Mouse (Mus musculus) CD8-positive naive resting alpha-beta T cell, adult 2 months (primary cell): ENCODE data around the gene Cdc14a.

Experiments
- DNase-seq, 2 experiments: peaks; one replicate each; pipeline ENCODE4 v3.0.0; 2022; ENCODE audit warnings: low read depth in 2 of 2, low spot score in 2 of 2

The Cdc14a gene

DNA sequence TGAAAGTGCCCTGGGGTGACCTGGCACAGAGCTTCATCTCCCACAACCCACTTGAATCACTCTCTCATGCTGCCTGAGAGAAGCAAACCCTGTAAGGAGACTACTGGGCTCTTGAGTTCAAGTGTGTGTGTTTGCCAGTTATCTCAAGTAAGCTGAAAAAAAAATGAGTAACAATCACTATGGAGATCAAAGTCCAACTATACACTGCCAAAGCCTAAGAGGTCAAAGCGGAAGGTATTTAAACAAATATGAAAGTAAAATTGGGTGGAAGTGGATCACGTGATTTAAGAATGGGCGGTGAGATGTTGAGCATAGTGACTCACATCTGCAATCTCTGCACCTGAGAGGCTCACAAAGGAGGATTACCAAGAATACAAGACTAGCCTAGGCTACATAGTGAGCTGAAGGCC lies 9.4 kb downstream of the Cdc14a start:
- no peak for DNase-seq

DNA sequence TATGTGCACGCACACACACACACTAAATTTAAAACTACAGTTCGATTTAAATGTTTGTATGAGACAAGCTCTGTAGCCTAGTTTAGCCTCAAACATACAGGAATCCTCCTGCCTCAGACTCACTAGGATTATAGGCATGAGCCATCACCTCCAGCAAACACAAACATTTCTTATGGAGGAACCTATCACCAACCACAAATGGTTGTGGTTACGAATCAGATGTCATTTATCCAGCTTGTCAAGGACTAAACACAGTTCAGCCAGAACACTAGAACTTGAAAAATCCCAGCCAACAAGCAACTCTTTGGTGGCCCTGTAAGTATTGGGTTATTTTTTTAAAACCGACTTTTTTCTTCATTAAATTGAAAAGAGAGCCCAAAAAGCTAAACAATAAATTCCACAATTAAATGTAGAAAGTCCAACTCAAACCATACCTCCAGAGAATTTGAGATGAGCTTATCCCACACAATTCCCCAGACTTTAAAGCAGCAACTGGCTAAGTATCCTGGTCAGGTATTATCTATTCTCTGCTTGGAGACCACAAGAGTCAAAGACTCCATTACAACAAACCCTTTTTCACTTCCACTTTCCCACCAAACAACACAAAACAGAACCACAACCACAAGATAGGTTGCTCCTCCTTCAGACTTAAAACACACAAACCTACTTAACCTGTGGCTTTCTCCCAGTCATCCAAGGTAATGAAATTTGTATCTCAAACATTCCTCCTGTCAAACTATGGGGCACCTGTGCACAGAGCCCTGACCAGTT lies 10.7 kb downstream of the Cdc14a start:
- no peak for DNase-seq

DNA sequence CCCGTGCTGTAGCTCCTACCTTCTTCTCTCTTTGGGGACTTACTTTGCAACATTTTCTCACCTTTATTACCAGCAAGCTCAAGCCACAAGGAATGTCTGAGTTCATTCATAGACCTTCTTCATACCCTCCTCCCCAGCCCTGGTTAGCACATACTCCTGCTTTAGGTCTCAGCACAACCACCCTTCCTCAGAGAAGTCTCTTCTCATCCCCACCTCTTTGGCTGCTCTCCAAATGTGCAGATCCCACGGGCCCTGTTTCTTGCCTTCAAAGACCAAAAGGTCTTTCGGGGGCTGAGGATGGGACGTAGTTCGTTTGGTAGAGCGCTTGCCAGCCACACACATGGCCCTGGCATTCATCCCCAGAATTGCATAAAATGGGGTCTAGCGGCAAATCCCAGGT lies 13.8 kb downstream of the Cdc14a start:
- DNase-seq, result no peak

DNA sequence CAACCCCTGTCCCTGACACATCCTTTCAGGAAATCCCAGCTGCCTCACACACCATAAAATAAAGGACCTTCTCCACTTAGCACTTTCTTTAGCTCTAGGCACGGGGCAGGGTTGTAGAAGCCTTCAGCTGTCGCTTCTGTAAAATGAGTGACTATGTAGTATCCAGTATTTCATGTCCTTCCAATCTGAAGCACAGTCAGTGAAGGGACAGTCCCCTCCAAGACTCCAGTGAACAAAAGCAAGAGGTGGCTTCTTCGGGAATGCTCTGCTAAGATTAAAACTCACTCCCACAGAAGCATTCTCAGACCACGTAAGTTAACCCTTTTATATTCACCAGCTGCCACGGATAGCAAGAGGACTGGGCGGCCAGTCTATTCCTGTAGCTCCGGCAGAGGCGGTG lies 14.3 kb downstream of the Cdc14a start:
- no peak for DNase-seq

DNA sequence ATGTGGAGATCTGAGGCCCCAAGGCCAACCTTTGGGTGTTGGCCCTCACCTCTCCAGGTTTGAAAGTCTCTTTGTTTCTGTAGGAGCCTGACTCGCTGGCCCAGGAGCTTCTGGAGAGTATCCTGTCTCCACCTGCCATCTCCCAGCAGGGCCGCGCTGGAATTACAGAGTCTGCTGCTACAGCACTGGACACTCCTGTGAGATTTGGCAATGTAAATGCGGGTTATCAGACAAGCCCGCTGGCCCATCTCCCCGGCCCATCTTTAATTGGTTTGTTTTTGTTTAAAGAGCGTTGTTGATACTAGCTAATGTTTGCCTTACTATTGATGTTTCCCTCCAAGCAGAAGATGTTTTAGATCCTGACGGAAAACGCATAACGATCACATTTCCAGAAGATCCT lies 15.0 kb downstream of the Cdc14a start:
- DNase-seq, result no peak

DNA sequence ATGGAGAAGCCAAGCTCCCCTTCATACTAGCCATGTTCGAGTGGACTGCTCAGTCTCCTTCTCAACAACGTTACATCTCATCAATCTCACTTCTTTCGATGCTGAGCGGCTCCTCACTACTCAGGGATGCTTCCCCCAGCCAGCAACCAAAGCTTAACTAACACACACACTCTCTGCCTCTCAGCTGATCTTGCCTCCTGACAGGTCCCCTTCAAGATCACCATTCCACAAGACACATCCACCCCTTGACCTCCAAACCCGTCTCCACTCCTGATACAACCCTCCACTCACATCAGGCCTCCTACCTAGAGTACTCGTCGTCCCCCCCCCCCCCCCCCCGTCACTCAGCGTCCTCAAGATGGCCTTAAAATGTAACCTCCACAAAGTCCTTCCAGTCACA lies 18.3 kb downstream of the Cdc14a start:
- DNase-seq, result no peak

DNA sequence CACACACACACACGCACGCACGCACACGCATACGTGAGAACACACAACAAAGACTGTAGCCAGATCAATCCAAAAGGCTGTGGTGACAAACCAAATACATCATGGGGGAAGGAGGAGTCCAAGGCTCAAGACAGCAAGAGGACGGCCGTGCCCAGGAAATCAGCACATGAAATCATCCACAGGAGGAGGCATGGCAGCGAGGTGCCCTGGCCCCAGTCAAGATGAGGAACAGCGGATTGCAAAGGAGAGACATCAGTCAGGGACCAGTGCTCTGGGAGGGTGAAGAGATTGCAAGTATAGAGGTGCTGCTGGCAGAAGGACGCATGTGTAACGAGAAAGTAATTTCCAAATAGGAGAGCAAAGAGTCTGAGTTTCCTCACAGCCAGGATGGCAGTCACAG lies 22.4 kb downstream of the Cdc14a start:
- DNase-seq, result no peak

DNA sequence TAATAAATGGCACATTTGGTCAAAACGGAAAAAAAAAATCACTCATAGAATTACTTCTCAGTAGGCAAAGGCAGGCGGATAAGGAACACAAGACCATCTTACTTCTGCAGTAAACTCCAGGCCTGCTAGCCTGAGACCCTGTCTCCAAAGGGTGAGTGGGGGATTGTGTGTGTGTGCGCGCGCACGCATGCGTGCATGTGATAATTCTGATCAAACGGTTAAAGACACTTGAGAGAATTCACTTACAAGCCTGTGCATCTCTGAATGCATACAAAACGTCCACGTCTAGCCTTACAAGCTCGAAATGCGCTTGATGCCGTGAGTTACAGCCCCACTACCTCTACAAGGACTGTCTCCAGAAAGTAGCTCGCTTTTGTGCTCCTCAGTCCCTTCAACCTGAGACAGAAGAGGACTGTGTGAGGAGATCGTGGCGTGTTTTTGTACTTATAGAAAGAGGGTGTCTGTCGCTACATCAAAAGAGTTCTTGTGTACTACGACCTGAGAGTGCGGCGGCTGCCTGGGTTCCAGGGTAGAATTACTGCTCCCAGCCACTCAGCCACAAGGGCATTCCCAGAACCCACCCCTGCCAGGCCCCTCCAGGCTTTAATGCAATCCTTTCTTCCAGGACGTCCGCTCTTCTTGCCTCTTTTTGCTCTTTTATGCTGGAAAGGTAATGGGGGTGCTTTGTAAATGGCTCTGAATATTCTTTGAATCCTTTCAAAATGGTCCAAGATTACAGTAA lies 24.3 kb downstream of the Cdc14a start:
- DNase-seq, result no peak

DNA sequence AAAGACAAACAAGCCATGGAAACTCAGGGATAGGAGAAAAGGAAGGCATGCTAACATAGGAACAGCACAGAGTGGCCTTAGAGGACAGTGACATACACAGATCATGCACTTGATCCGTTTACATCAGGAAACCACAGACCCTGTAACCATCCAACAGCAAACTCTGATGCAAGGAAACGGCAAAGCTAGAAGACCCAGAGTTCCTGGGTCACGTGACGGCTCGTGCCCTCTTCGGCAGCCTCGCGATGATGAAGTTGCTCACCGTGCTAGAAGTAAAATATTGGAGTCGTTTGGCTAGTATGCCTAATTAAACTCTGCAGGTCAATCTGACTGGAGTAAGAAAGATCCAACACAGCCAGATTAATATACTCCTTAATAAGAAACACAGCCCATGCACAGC lies 25.3 kb downstream of the Cdc14a start:
- peak in 1 of 2 experiments; percentile 26 for DNase-seq

DNA sequence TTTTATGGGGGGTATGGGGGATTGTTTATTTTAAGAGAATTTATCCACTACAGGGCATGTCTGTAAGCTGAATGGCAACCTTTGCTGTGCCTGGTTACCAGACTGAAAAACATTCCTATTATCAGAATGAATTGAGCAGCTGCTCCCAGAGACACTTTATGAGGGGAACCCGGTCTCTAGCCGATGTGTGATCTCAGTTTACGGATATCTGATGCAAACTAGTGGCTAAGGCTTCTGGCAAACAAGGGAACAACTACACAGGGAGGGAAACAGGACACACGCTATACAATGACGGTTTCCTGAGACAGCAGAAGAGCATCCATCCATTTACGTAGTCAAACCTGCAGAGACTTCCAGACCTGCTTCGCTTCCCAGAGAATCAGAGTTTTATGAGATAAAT lies 25.9 kb downstream of the Cdc14a start:
- no peak for DNase-seq

DNA sequence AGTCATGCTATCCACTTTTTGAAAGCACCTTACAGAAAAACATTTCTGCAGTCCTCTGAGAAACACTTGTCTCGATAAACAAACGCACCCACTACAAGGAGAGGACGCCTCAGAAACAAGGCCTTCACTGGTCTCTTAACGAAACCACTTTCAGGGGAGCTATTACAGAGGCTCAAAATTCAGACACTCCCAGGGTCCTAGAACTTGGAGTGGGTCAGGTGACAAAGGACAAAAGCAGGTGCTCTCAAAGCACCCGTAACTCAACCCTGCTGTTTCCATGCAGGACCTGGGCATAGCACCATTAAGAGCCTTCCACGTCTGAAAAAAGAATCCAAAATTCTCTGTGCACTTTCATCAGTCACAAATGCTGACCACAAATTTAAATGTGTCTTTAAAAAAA lies 26.5 kb downstream of the Cdc14a start:
- DNase-seq, result no peak

DNA sequence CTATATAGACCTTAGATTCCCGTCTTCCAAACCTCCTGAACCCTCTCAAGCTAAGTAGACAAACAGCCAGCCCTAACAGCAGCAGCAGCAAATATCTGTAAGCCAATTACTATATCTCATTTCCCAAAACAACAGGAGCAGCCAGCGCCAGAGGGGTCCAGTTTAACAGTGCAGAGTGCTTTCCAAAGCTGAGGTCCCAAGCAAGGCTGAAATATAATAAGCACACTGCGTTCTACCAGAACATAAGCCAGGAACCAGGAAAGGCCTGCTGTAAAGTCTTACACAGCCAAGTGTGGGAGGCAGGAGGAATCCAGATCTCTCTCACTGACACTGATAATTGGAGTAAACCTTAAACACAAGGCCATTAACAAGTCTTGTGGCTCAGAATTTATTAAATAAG lies 27.3 kb downstream of the Cdc14a start:
- DNase-seq, result no peak

DNA sequence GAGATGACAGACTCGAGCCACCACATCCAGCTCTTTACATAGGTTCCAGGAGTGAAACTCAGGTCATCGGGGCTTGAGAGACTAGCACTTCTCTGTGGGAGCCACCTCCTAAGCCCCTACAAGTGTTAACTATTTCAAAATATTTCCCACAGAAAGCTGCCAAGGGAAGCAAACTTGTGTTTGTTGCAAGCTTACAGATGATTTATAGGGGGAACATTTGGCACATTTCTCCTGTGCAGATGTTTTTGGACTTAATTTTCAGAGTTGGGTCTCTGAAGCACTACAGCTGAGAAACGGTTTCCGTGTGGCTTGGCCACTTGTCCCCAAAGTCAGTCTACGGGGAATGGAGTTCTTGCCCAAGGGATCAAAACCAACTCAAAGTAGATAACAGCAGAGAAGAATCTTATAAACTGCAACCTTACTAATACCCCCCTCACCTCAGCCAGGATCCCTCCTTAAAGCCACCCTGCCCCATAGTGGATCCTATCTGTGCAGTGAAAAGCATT lies 28.9 kb downstream of the Cdc14a start:
- DNase-seq, result no peak

DNA sequence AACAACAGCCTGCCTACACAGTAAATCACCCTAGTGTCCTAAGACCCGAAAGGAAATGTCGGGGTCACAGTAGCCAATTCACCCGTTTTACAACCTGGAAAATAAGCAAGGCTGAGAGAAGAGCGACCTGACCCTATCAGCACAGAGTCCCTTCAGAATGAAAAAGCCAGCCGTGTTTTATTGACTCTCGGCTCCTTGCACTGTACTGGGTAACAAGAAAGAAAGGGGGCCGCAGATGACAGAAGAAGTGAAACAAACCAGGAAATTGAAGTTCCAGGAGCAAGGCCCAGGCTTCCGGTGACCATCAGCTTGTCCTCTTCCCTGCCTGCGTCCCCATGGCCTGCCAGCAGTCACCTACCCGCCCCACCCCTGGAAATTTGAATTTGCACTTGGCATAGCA lies 32.4 kb downstream of the Cdc14a start:
- no peak for DNase-seq

DNA sequence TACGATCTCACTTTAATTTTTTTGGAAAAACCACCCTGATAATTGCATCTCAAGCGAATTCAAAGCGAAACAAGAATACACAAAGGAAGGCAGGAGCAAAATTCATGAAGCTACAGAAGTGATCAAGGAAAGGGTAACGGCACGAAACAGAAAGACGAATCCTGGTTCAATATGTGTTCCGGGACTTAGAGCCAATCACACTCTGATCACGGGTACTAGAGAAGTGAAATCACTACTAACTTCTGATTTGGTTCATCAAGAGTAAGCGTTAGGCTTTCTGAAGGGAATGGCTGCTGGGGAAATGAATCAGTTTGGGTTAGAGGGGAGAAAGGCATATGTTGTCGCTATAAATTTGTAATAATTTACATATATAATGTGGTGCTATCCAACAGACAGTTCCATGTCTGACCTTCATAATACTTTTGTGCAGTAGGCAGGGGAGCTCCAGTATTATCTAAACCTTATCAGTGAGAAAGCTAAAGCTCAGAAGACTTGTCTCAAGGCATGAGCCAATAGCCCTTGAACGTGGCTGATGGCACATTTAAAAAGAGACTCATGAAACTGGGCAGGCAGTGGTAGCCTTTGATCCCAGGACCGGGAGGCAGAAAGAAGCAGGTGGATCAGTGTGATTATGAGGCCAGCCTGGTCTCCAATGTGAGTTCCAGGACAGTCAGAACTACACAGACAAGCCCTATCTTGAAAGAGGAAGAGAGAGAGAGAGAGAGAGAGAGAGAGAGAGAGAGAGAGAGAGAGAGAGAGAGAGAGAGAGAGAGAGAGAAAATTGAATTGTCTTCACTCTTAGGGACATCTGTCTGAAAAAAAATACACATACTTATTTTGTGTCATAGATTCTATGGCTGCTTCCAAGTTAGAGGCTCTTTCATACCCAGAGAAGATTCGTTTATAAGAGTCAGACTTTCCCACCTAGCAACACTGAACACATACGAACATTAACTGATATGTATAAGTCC lies 34.0 kb downstream of the Cdc14a start:
- DNase-seq, result no peak

DNA sequence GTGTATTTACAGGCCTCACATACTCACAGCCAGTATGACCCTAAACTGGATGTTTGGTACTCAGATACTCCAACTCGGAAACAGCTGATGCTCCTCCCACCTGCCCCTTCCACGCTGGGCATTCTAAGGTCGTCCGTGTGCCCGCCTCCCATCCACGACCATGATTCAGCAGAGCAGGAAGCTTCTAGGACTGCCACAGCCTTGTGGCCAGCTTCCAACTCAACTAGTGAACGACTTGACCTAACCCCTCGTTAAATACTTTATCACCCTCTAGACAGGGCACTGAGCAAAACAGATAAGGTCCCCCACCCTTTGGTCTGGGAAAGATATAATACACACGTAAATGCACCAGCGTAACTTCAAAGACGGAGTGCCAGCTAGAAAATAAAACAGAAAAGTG lies 35.0 kb downstream of the Cdc14a start:
- DNase-seq, result no peak

DNA sequence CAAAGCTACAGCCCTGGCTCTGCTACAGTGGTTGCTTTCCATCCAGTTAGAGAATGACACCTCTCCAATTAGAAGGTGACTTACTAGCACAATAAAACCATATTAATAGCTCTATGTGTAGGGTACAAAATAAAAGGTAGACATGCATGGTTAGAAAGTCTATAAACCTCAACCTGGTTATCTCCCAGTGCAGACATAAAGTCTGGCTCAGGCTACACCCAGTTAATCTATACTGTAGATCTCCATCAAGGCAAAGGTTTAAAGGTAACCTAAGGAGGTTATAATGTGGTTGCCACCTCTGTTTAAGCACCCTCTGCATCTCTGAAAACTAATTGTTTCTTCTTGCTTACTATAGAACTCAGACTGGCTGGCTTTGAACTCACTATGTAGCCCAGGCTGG lies 36.9 kb downstream of the Cdc14a start:
- DNase-seq, result no peak

DNA sequence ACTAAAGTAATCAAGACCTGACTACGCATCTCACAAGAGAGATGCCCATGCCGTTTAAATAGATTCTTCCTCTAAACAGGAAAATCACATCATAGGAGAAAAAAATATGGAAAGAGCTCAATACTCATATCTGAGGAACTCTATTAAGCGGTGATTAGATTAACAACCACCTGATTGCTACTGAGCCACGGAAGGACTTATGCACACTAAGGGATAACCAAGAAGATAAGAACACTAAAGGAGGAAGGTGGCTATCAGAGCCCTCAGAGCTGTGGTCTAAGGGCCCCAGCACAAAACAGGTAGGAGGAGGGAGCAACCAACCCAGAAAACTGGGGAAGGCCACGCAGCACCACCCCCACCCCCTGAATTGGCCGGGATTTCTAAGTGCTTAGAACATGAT lies 37.5 kb downstream of the Cdc14a start:
- no peak for DNase-seq

DNA sequence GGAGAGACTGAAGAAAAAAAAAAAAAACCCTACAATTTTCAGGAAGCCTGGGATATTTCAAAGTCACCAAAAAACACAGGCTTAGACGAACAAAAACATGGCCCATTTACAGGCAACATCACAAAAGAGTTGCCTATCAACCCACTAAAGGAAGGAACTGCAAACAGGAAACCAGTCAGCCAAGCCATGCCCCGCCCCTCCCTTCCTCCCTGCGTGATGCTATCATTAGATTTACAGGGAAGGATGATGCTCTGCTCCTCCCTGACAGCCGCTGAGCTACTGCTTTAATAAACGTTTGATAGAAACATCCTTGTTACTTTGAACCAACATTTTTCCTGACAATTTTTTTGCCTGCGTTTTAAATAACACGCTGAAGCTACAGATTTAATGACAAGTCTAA lies 39.5 kb downstream of the Cdc14a start:
- DNase-seq, result no peak

DNA sequence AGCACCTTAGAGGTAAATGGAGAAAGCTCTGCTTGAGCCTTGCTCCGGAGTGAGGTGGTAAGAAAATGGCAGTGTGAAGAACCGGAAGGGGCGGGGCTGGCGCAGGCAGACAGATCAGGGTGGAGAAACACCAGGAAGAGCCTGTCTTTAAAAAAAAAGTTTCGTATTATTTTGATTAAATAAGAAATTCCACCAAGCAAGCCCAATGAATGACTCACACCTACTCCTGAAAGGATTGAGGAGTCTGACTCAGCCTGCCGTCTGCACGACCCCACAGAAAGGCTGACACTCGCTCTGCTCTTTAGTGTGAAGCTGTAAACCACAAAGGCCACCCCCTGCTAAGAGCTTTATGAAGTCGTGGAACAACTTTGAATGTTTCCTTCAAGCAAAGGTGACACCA lies 43.5 kb downstream of the Cdc14a start:
- no peak for DNase-seq

DNA sequence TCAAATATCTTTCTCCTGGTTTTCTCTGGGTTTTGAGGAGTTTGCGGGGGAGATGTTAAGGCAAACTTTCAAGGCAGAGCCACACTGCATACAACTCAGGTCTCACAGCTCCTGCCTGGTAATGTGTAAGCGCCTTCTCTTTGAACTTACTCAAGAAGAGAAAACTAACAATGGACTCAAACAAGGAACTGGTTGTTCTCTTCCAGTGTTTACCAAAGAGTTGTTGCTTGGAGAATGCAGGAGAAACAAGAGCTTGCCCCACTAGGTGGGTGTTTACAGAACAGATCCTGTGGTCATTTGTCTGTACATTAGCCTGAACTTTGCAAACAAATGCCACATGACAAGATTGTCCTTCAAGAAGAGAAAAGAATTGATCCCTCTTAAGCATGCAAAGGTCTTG lies 48.4 kb downstream of the Cdc14a start:
- no peak for DNase-seq
